Comparison of ENCODE assay signal across 10 mouse cellular contexts in the genomic region with DNA sequence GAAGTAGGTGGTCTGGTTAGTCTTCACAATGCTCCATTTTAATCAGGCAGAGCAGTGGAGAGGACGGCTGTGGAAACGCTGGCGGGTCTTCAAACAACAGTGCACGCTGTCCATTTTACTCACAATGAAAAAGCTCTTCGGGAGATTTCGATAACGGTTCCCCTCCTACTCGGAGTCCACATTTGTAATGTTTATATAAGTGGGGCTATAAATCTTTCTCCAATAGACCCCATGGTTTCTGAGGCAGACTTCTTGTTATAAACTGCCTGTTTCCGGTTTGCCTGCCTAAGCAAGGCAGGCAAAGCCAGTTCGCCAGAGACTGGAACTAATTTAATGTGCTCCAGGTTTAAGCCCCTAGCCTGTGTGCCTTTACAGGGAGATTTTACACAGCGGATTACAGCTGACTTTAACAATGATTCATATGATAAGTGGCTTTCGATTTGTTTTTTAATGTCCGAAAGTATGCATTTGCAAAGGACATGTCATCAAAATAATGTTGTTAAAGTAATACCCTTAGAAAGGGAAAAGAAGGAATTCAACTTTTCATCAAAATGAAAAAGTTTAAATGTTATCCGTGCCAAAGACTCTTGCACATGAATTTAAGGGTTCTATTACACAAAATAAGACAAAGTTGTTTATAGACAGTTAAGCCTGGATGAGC.
A peak's percentile ranks its signal among the peaks of the same experiment; 100 is the strongest.
DNase-seq lines count a peak whose midpoint lies in the region; ATAC-seq and TF ChIP-seq lines count a peak whose summit lies in the region.
"Had no signal": no experiment of that assay in that cellular context is flagged by ENCODE, and none has a peak within 500 bp of the region (broad histone marks: within the 10 kb centered on the region; RNA-seq: fewer than 3 reads in every experiment).

No protein-coding gene starts in this region.

- H3K36me3 ChIP-seq in lung, postnatal 0 days (ENCODE audit: insufficient read depth, low read length) = no peaks in the 10 kb centered on the region
- no peaks in the 10 kb centered on the region for H3K36me3 ChIP-seq in forebrain, embryonic 16.5 days (ENCODE audit: control insufficient read depth, insufficient read depth)
- no peaks in the 10 kb centered on the region for H3K36me3 ChIP-seq in limb, embryonic 15.5 days

- no peaks in the 10 kb centered on the region for H3K9me3 ChIP-seq in lung, postnatal 0 days (ENCODE audit: low read length)
- no peaks in the 10 kb centered on the region for H3K9me3 ChIP-seq in forebrain, embryonic 16.5 days (ENCODE audit: control insufficient read depth, low read length)
- no peaks in the 10 kb centered on the region for H3K9me3 ChIP-seq in limb, embryonic 15.5 days

- WGBS in lung, postnatal 0 days = 22% methylated on average over 14 of the region's 14 CpGs
- WGBS in lung, adult 2 months = 23% methylated on average over 14 of the region's 14 CpGs
- WGBS in forebrain, embryonic 16.5 days = 24% methylated on average over 14 of the region's 14 CpGs
- WGBS in limb, embryonic 15.5 days = 10% methylated on average over 14 of the region's 14 CpGs

- H3K27me3 ChIP-seq in lung, postnatal 0 days (replicated peaks; ENCODE audit: insufficient read depth, low read length) = no peaks in the 10 kb centered on the region
- no peaks in the 10 kb centered on the region for H3K27me3 ChIP-seq in forebrain, embryonic 16.5 days (replicated peaks; ENCODE audit: control insufficient read depth, insufficient read depth, low read length)
- H3K27me3 ChIP-seq in limb, embryonic 15.5 days = no peaks in the 10 kb centered on the region
- H3K27me3 ChIP-seq: Patski had no signal

- no peak for TF ChIP-seq EP300 in lung, postnatal 0 days (IDR thresholded peaks at IDR 0.05)

- TF ChIP-seq CTCF in lung, postnatal 0 days (IDR thresholded peaks at IDR 0.05) = no peak
- no peak for TF ChIP-seq CTCF in lung, adult 2 months (IDR thresholded peaks at IDR 0.05; ENCODE audit: insufficient read depth, low read length)

- H3K9ac ChIP-seq in lung, postnatal 0 days (replicated peaks; ENCODE audit: low read depth) = no peak overlapping the region
- H3K9ac ChIP-seq in forebrain, embryonic 16.5 days (replicated peaks; ENCODE audit: low read depth, low read length) = 0 out of 2 replicates have a peak overlapping the region, but pooled peaks have one; percentile 17
- H3K9ac ChIP-seq in limb, embryonic 15.5 days = no peak overlapping the region

- TF ChIP-seq POLR2A in lung, adult 2 months (IDR thresholded peaks at IDR 0.05; ENCODE audit: borderline replicate concordance, extremely low read depth, low read depth, low read length) = no peak

- peak overlapping the region; percentile 15 for H3K4me2 ChIP-seq in lung, postnatal 0 days (replicated peaks; ENCODE audit: low read depth, low read length)
- peak overlapping the region; percentile 39 for H3K4me2 ChIP-seq in forebrain, embryonic 16.5 days (ENCODE audit: low read length)
- peak overlapping the region; percentile 29 for H3K4me2 ChIP-seq in limb, embryonic 15.5 days

- intact Hi-C loops in left cerebral cortex, postnatal 4 days (cut with DNase I) = loop anchor here (5.0 kb wide), 1 partner anchor 719 kb away; a partner anchor contains a TSS

- no peak overlapping the region for H3K4me3 ChIP-seq in lung, postnatal 0 days (ENCODE audit: low read depth, low read length)
- no peak overlapping the region for H3K4me3 ChIP-seq in lung, adult 2 months (replicated peaks; ENCODE audit: extremely low read depth, low read depth, low read length)
- H3K4me3 ChIP-seq in forebrain, embryonic 16.5 days (replicated peaks; ENCODE audit: low read length) = peak overlapping the region; percentile 15; the same call in 1 of the 2 replicates
- H3K4me3 ChIP-seq in limb, embryonic 15.5 days = peak overlapping the region; percentile 19

- H3K4me1 ChIP-seq in lung, postnatal 0 days (ENCODE audit: insufficient read depth, low read depth, low read length) = no peaks in the 10 kb centered on the region
- peaks cover 4% of the 10 kb centered on the region; the same call in 1 of the 2 replicates for H3K4me1 ChIP-seq in lung, adult 2 months (ENCODE audit: control insufficient read depth, insufficient read depth, low read length)
- peaks cover 8% of the 10 kb centered on the region for H3K4me1 ChIP-seq in forebrain, embryonic 16.5 days (replicated peaks; ENCODE audit: control insufficient read depth, insufficient read depth, low read length)
- H3K4me1 ChIP-seq in limb, embryonic 15.5 days = no peaks in the 10 kb centered on the region

- H3K27ac ChIP-seq in lung, postnatal 0 days (ENCODE audit: low read length) = no peak overlapping the region
- H3K27ac ChIP-seq in forebrain, embryonic 16.5 days (ENCODE audit: low read length) = no peak overlapping the region
- peak overlapping the region; percentile 78 for H3K27ac ChIP-seq in limb, embryonic 15.5 days
- H3K27ac ChIP-seq: macrophage had no signal

- ATAC-seq in lung, postnatal 0 days = no peak
- ATAC-seq in forebrain, embryonic 16.5 days = peak; percentile 55; the same call in 1 of the 2 replicates
- no peak for ATAC-seq in limb, embryonic 15.5 days (ENCODE audit: insufficient number of reproducible peaks, low FRiP score, low TSS enrichment, low read depth)
- ATAC-seq: Patski had no signal

- peak; percentile 9 for DNase-seq in lung, postnatal 0 days (ENCODE audit: low spot score)
- DNase-seq in lung, adult 2 months = no peak
- no peak for DNase-seq in testis, postnatal 10 days (ENCODE audit: low spot score)
- no peak for DNase-seq in left cerebral cortex, postnatal 4 days
- no peak for DNase-seq in urinary bladder, postnatal 4 days (ENCODE audit: low spot score in 2 of 2)
- no peak for DNase-seq in retina, embryonic 14.5 days (ENCODE audit: low spot score)

Comparison
In these comparisons a context has a peak if more than half of its experiments do, and no peak if none do; other contexts are left out.
1. H3K4me3 ChIP-seq: peak in forebrain, embryonic 16.5 days (single experiment) and limb, embryonic 15.5 days (single experiment); none in lung, postnatal 0 days (single experiment) and lung, adult 2 months (single experiment).
2. Peak in every context shown above with its lines, with median percentiles within 50 percentile points of each other: H3K4me2 ChIP-seq.